Mouse (Mus musculus): ENCODE results near the gene Cyb561.

- no peak for TF ChIP-seq CTCF (IDR thresholded peaks at IDR 0.05 in 2 of 3, conservative IDR thresholded peaks at IDR 0.05 in 1 of 3; ENCODE audit: control insufficient read depth in 1 of 3, insufficient read depth in 1 of 3, low read depth in 2 of 3, low read length in 3 of 3, poor library complexity in 1 of 3, severe bottlenecking in 1 of 3)
- no peak for TF ChIP-seq POLR2A (IDR thresholded peaks at IDR 0.05; ENCODE audit: control insufficient read depth in 1 of 2, insufficient read depth in 1 of 2, low read depth in 1 of 2, low read length in 2 of 2, poor library complexity in 1 of 2)
- TF ChIP-seq MYC (IDR thresholded peaks at IDR 0.05; ENCODE audit: low read depth, low read length), result no peak
- TF ChIP-seq NRF1 (IDR thresholded peaks at IDR 0.05; ENCODE audit: insufficient read depth, low read depth, low read length, poor library complexity, severe bottlenecking), result no peak
- TF ChIP-seq CHD1 (IDR thresholded peaks at IDR 0.05; ENCODE audit: low read depth, low read length), result no peak
- TF ChIP-seq JUND (IDR thresholded peaks at IDR 0.05; ENCODE audit: low read depth, low read length), result no peak
- TF ChIP-seq GATA1 (IDR thresholded peaks at IDR 0.05; ENCODE audit: low read depth, low read length), result no peak
- no peak for TF ChIP-seq MAFK (IDR thresholded peaks at IDR 0.05; ENCODE audit: borderline replicate concordance, low read depth, low read length)
- no peak for TF ChIP-seq EP300 (IDR thresholded peaks at IDR 0.05; ENCODE audit: low read depth in 1 of 2, low read length in 2 of 2)
- no peak for TF ChIP-seq TBP (IDR thresholded peaks at IDR 0.05; ENCODE audit: low read depth, low read length)
- no peak for TF ChIP-seq POLR2AphosphoS2 (IDR thresholded peaks at IDR 0.05; ENCODE audit: low read length)
- TF ChIP-seq RCOR1 (IDR thresholded peaks at IDR 0.05; ENCODE audit: low read depth, low read length), result no peak
These were observed 1.0 kb downstream of the Cyb561 start for GRCm38 (mm10) chr11:105952111-105952510.
